Mouse (Mus musculus): ENCODE data around the gene 4922502D21Rik.

DNA sequence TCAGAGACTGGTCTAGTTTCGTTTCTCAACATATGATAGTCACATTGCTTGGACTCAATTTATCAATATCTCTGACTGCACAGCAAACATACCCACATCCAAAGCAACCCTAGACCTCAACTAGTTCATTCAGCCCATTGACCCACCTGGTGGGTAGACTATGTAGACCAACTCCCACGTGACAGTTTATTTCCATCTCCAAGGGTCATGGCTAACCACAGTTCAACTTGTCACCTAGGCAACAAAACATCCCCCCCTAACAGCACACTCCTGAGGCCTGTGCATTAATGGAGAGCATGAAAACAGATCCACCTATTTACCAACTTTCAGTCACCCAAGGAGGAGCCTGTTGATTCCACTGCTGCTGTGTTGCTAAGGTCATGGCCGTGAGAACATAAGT is 57.9 kb downstream of the 4922502D21Rik start:
- TF ChIP-seq POLR2A (IDR thresholded peaks at IDR 0.05; ENCODE audit: low read depth, low read length) (no peak), CTCF (IDR thresholded peaks at IDR 0.05; ENCODE audit: extremely low read depth, insufficient read length, insufficient replicate concordance, low read depth, low read length) (no peak)
